Mouse (Mus musculus) ES-E14 (cell line): ENCODE measurements around the gene Klhl25.

Source experiments
- HCFC1 ChIP-seq: IDR thresholded peaks from 2 replicates; pipeline ENCODE4 v1.6.1; 2012; ENCODE audit warnings: low read length, inconsistent platforms, borderline replicate concordance; ENCODE audit not compliant: insufficient read depth
- ZC3H11A ChIP-seq: IDR thresholded peaks from 2 replicates; pipeline ENCODE4 v1.6.1; 2012; ENCODE audit warnings: low read depth, mild to moderate bottlenecking, inconsistent platforms, low read length, borderline replicate concordance
- ZNF384 ChIP-seq: IDR thresholded peaks from 2 replicates; pipeline ENCODE4 v1.6.1; 2012; ENCODE audit warnings: low read depth, low read length, inconsistent platforms

DNA sequence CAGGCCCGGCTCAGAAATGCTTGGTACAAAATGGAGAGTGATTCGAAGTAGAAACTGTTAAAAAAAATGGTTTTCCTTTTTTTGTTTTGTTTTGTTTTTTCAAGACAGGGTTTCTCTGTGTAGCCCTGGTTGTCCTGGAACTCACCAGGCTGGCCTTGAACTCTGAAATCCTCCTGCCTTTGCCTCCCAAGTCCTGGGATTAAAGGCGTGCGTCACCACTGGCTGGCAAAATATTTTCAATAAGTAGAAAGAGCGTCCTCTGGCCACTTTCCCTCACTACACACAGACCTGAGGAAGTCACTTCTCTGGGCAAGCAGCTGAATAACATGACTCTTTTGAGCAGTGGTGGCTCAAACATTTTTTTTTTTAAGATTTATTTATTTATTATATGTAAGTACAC lies 19.6 kb upstream of the Klhl25 start:
- no peak for TF ChIP-seq HCFC1
- no peak for TF ChIP-seq ZC3H11A
- TF ChIP-seq ZNF384: no peak
